Mouse (Mus musculus) ES-E14 (cell line): ENCODE measurements at regions not wholly inside any gene's neighbourhood (a gene's known extent, or its start where the extent isn't known, plus 50 kb on each side); places are given as distances from the start of the nearest gene placed in this dataset.

ENCODE experiments used
- CHD2 ChIP-seq: IDR thresholded peaks from 2 replicates; pipeline ENCODE4 v1.6.1; 2014; ENCODE audit warnings: mild to moderate bottlenecking, low read depth, low read length, inconsistent platforms
- HCFC1 ChIP-seq: IDR thresholded peaks from 2 replicates; pipeline ENCODE4 v1.6.1; 2012; ENCODE audit warnings: low read length, inconsistent platforms, borderline replicate concordance; ENCODE audit not compliant: insufficient read depth
- MAFK ChIP-seq: IDR thresholded peaks from 2 replicates; pipeline ENCODE4 v1.6.1; 2014; ENCODE audit warnings: mild to moderate bottlenecking, low read depth, low read length, inconsistent platforms; ENCODE audit not compliant: insufficient read depth
- ZC3H11A ChIP-seq: IDR thresholded peaks from 2 replicates; pipeline ENCODE4 v1.6.1; 2012; ENCODE audit warnings: low read depth, mild to moderate bottlenecking, inconsistent platforms, low read length, borderline replicate concordance
- ZNF384 ChIP-seq: IDR thresholded peaks from 2 replicates; pipeline ENCODE4 v1.6.1; 2012; ENCODE audit warnings: low read depth, low read length, inconsistent platforms

DNA sequence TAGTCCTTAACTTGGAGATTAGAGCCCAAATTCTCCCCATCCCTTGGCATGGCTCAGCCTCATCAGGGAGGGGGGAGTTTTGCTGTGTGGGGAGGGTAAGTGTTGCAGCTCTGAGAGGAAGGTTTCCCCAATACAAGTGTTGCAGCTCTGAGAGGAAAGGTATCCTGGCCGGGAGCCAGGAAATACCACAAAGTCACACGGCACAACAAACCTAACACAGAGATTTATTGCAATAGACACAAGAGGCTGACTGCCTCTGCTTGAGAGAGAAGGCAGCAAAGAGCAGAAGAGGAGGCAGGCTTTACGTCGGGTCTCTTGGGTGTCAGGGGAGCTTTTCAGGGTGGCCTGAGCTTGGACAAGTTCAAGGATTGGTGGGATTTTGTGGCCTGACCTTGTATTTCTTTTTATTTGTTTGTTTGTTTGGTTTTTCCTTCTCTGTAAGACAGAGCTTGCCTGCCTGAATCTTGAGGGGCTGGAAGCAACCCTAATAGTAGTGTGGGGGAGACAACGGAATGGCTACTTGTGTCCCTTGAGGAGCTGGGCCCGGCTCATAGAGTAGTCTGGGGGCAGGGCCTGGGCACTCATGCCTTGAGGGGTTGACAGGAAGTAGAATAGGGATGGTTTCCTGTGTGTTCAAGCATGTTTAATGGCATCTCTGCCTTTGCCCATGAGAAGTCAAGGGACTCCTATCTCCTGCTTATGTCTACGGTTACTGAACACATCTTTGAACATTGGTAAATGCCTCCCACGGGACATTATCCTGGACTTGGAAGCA lies 302.3 kb downstream of the 4933412E24Rik start:
- TF ChIP-seq ZC3H11A (no peak), MAFK (no peak), CHD2 (no peak), ZNF384 (no peak), HCFC1 (no peak)
